13 mouse cellular contexts compared by ENCODE assay signal in genomic region chr17:13544036-13544795, GRCm38 (mm10).
DNase-seq lines count a peak whose midpoint lies in the region; ATAC-seq lines count a peak whose summit lies in the region.
"Had no signal": no experiment of that assay in that cellular context is flagged by ENCODE, and none has a peak within 500 bp of the region (broad histone marks: within the 10 kb centered on the region; RNA-seq: fewer than 3 reads in every experiment).

No protein-coding gene starts in this region.

- no peak overlapping the region for H3K27ac ChIP-seq in kidney, embryonic 15.5 days
- no peak overlapping the region for H3K27ac ChIP-seq in neural tube, embryonic 15.5 days (replicated peaks)
- H3K27ac ChIP-seq: embryonic facial prominence, embryonic 15.5 days; heart, embryonic 15.5 days; liver, embryonic 14.5 days had no signal

- H3K4me2 ChIP-seq in kidney, embryonic 15.5 days: no peak overlapping the region
- H3K4me2 ChIP-seq in neural tube, embryonic 15.5 days: no peak overlapping the region
- H3K4me2 ChIP-seq: embryonic facial prominence, embryonic 15.5 days; heart, embryonic 15.5 days had no signal

- WGBS in kidney, embryonic 15.5 days: 66% methylated on average over 2 of the region's 2 CpGs
- 69% methylated on average over 2 of the region's 2 CpGs for WGBS in neural tube, embryonic 15.5 days

- H3K9me3 ChIP-seq in kidney, embryonic 15.5 days (replicated peaks): peaks cover 77% of the 10 kb centered on the region
- peaks cover 64% of the 10 kb centered on the region for H3K9me3 ChIP-seq in neural tube, embryonic 15.5 days (replicated peaks)

- peak; percentile 2 for DNase-seq in embryo, embryonic 10.5 days (ENCODE audit: low spot score)
- no peak for DNase-seq in embryo, embryonic 9.5 days (ENCODE audit: extremely low spot score)
- peak; percentile 47 to 59 for DNase-seq in kidney, postnatal 25 days
- DNase-seq in CD4-positive, CD25-positive, alpha-beta regulatory T cell, adult 2 months (ENCODE audit: low read depth, low spot score): peak; percentile 52
- peak; percentile 61 for DNase-seq in heart, postnatal 4 days
- DNase-seq in Muller cell, postnatal 12 days (ENCODE audit: inconsistent ontology term): no peak
- DNase-seq: kidney, adult 8-10 months; right cerebral cortex, postnatal 14 days had no signal

- no peaks in the 10 kb centered on the region for H3K4me1 ChIP-seq in kidney, embryonic 15.5 days
- no peaks in the 10 kb centered on the region for H3K4me1 ChIP-seq in neural tube, embryonic 15.5 days
- H3K4me1 ChIP-seq: embryonic facial prominence, embryonic 15.5 days; heart, embryonic 15.5 days had no signal

- ATAC-seq in kidney, embryonic 15.5 days (replicated peaks; ENCODE audit: low FRiP score): no peak
- no peak for ATAC-seq in neural tube, embryonic 15.5 days (ENCODE audit: low FRiP score)

- no peak overlapping the region for H3K9ac ChIP-seq in kidney, embryonic 15.5 days
- no peak overlapping the region for H3K9ac ChIP-seq in neural tube, embryonic 15.5 days (replicated peaks)
- H3K9ac ChIP-seq: embryonic facial prominence, embryonic 15.5 days; heart, embryonic 15.5 days; liver, embryonic 14.5 days had no signal

- H3K36me3 ChIP-seq in kidney, embryonic 15.5 days: no peaks in the 10 kb centered on the region
- no peaks in the 10 kb centered on the region for H3K36me3 ChIP-seq in neural tube, embryonic 15.5 days
- H3K36me3 ChIP-seq: embryonic facial prominence, embryonic 15.5 days; heart, embryonic 15.5 days had no signal

- no peaks in the 10 kb centered on the region for H3K27me3 ChIP-seq in kidney, embryonic 15.5 days
- H3K27me3 ChIP-seq in neural tube, embryonic 15.5 days (replicated peaks): no peaks in the 10 kb centered on the region
- H3K27me3 ChIP-seq: embryonic facial prominence, embryonic 15.5 days; heart, embryonic 15.5 days had no signal

- no peak overlapping the region for H3K4me3 ChIP-seq in kidney, embryonic 15.5 days (replicated peaks)
- H3K4me3 ChIP-seq in neural tube, embryonic 15.5 days (replicated peaks): no peak overlapping the region
- H3K4me3 ChIP-seq: embryonic facial prominence, embryonic 15.5 days; heart, embryonic 15.5 days had no signal

Comparison
In these comparisons a context has a peak if more than half of its experiments do, and no peak if none do; other contexts are left out.
1. DNase-seq: peak in embryo, embryonic 10.5 days (single experiment), kidney, postnatal 25 days (2 of 2), CD4-positive, CD25-positive, alpha-beta regulatory T cell, adult 2 months (single experiment) and heart, postnatal 4 days (single experiment); none in embryo, embryonic 9.5 days (single experiment) and Muller cell, postnatal 12 days (single experiment).